Mouse (Mus musculus) MEL (cell line): ENCODE measurements around the gene Maml3. TPM values are rescaled to one million over a fixed set of nuclear protein-coding genes. Genes with fewer than 3 reads are reported as not detected.

ENCODE experiments used
- DNase-seq: peaks from one replicate; pipeline ENCODE4 v3.0.0; 2011; ENCODE audit warnings: low read depth, low spot score
- H3K27ac ChIP-seq: 2 replicates; pipeline ENCODE4 v1.5.1; 2012; ENCODE audit warnings: low read depth, mild to moderate bottlenecking, control low read depth, low read length, moderate library complexity; ENCODE audit not compliant: control insufficient read depth
- H3K27me3 ChIP-seq, 2 experiments: fragments of 150-350 bp in 1 of 2; sonication (generic) in 1 of 2; 2 replicates each; pipeline ENCODE4 v1.6.1; 2012; ENCODE audit warnings: low read length in 2 of 2, mild to moderate bottlenecking in 2 of 2, improper control_type of control experiment in 1 of 2, moderate library complexity in 1 of 2; ENCODE audit not compliant: insufficient read depth in 2 of 2, control insufficient read depth in 1 of 2
- H3K36me3 ChIP-seq, 2 experiments: 2 replicates each; pipeline ENCODE4 v1.6.1; 2012 to 2014; ENCODE audit warnings: low read length in 2 of 2, improper control_type of control experiment in 1 of 2, inconsistent platforms in 1 of 2, mild to moderate bottlenecking in 1 of 2; ENCODE audit not compliant: insufficient read depth in 2 of 2, control insufficient read depth in 1 of 2
- H3K4me1 ChIP-seq, 2 experiments: fragments of 150-350 bp in 1 of 2; sonication (generic) in 1 of 2; 2 replicates each; pipeline ENCODE4 v1.6.1; 2012; ENCODE audit warnings: low read length in 2 of 2, improper control_type of control experiment in 1 of 2, mild to moderate bottlenecking in 1 of 2; ENCODE audit not compliant: insufficient read depth in 2 of 2, control insufficient read depth in 1 of 2
- H3K4me3 ChIP-seq, 2 experiments: fragments of 150-350 bp in 1 of 2; sonication (generic) in 1 of 2; 2 replicates each; pipeline ENCODE4 v1.5.1; 2012; ENCODE audit warnings: low read depth in 2 of 2, low read length in 2 of 2, mild to moderate bottlenecking in 2 of 2, moderate library complexity in 2 of 2, control low read depth in 1 of 2, improper control_type of control experiment in 1 of 2; ENCODE audit not compliant: control insufficient read depth in 1 of 2, insufficient read depth in 1 of 2
- H3K79me2 ChIP-seq: 2 replicates; pipeline ENCODE4 v1.6.1; 2012; ENCODE audit warnings: mild to moderate bottlenecking, low read length, moderate library complexity; ENCODE audit not compliant: control insufficient read depth, poor library complexity, insufficient read depth
- H3K9ac ChIP-seq: 2 replicates; pipeline ENCODE4 v1.6.1; 2012; ENCODE audit warnings: low read depth, mild to moderate bottlenecking, control low read depth, low read length, moderate library complexity; ENCODE audit not compliant: control insufficient read depth, poor library complexity, severe bottlenecking
- H3K9me3 ChIP-seq: fragments of 150-350 bp; sonication (generic); replicated peaks from 2 replicates; pipeline ENCODE4 v1.6.1; 2012; ENCODE audit warnings: mild to moderate bottlenecking, low read length, improper control_type of control experiment, moderate library complexity; ENCODE audit not compliant: insufficient read depth
- BHLHE40 ChIP-seq: IDR thresholded peaks from 2 replicates; pipeline ENCODE4 v1.6.1; 2012; ENCODE audit warnings: low read depth, mild to moderate bottlenecking, inconsistent platforms, low read length, improper control_type of control experiment, borderline replicate concordance
- CHD1 ChIP-seq: IDR thresholded peaks from 2 replicates; pipeline ENCODE4 v1.6.1; 2012; ENCODE audit warnings: low read depth, mild to moderate bottlenecking, inconsistent platforms, low read length, improper control_type of control experiment
- CHD2 ChIP-seq: IDR thresholded peaks from 2 replicates; pipeline ENCODE4 v1.6.1; 2011; ENCODE audit warnings: low read length, improper control_type of control experiment
- CTCF ChIP-seq, 3 experiments: IDR thresholded peaks in 2 of 3; conservative IDR thresholded peaks in 1 of 3; 2 replicates each; pipeline ENCODE4 v1.5.1; 2011 to 2012; ENCODE audit warnings: low read length in 3 of 3, low read depth in 2 of 3, mild to moderate bottlenecking in 2 of 3, improper control_type of control experiment in 1 of 3, inconsistent platforms in 1 of 3, mixed read lengths in 1 of 3, moderate library complexity in 1 of 3; ENCODE audit not compliant: control insufficient read depth in 1 of 3, insufficient read depth in 1 of 3, poor library complexity in 1 of 3, severe bottlenecking in 1 of 3
- E2F4 ChIP-seq: IDR thresholded peaks from 2 replicates; pipeline ENCODE4 v1.6.1; 2011; ENCODE audit warnings: low read depth, low read length, improper control_type of control experiment, borderline replicate concordance
- GABPA ChIP-seq: IDR thresholded peaks from 2 replicates; pipeline ENCODE4 v1.6.1; 2012; ENCODE audit warnings: low read depth, mild to moderate bottlenecking, inconsistent platforms, low read length, improper control_type of control experiment, moderate library complexity
- HCFC1 ChIP-seq: IDR thresholded peaks from 2 replicates; pipeline ENCODE4 v1.6.1; 2012; ENCODE audit warnings: low read depth, mild to moderate bottlenecking, inconsistent platforms, low read length, improper control_type of control experiment, moderate library complexity
- KAT2A ChIP-seq: conservative IDR thresholded peaks from 2 replicates; pipeline ENCODE4 v1.6.1; 2012; ENCODE audit warnings: low read depth, low read length, improper control_type of control experiment, inconsistent platforms
- MAX ChIP-seq: IDR thresholded peaks from 2 replicates; pipeline ENCODE4 v1.6.1; 2011; ENCODE audit warnings: low read length, improper control_type of control experiment
- MAZ ChIP-seq: IDR thresholded peaks from 2 replicates; pipeline ENCODE4 v1.6.1; 2012; ENCODE audit warnings: low read depth, mild to moderate bottlenecking, inconsistent platforms, low read length, improper control_type of control experiment
- MXI1 ChIP-seq: IDR thresholded peaks from 2 replicates; pipeline ENCODE4 v1.6.1; 2011; ENCODE audit warnings: mild to moderate bottlenecking, low read depth, low read length, improper control_type of control experiment
- MYB ChIP-seq: IDR thresholded peaks from 2 replicates; pipeline ENCODE4 v1.6.1; 2011; ENCODE audit warnings: mild to moderate bottlenecking, low read depth, low read length, improper control_type of control experiment
- NELFE ChIP-seq: IDR thresholded peaks from 2 replicates; pipeline ENCODE4 v1.6.1; 2011; ENCODE audit warnings: low read depth, low read length, improper control_type of control experiment
- NRF1 ChIP-seq: IDR thresholded peaks from 2 replicates; pipeline ENCODE4 v1.6.1; 2014; ENCODE audit warnings: low read depth, mild to moderate bottlenecking, inconsistent platforms, low read length, improper control_type of control experiment, moderate library complexity; ENCODE audit not compliant: poor library complexity, insufficient read depth, severe bottlenecking
- POLR2A ChIP-seq, 2 experiments: IDR thresholded peaks; 2 replicates each; pipeline ENCODE4 v1.6.1; 2011 to 2012; ENCODE audit warnings: low read length in 2 of 2, mild to moderate bottlenecking in 2 of 2, control low read depth in 1 of 2, improper control_type of control experiment in 1 of 2, low read depth in 1 of 2, moderate library complexity in 1 of 2; ENCODE audit not compliant: control insufficient read depth in 1 of 2, insufficient read depth in 1 of 2, poor library complexity in 1 of 2
- RAD21 ChIP-seq: IDR thresholded peaks from 2 replicates; pipeline ENCODE4 v1.6.1; 2011; ENCODE audit warnings: mild to moderate bottlenecking, low read depth, low read length, improper control_type of control experiment
- RCOR1 ChIP-seq: IDR thresholded peaks from 2 replicates; pipeline ENCODE4 v1.6.1; 2012; ENCODE audit warnings: low read depth, mild to moderate bottlenecking, inconsistent platforms, low read length, improper control_type of control experiment
- SIN3A ChIP-seq: IDR thresholded peaks from 2 replicates; pipeline ENCODE4 v1.6.1; 2012; ENCODE audit warnings: low read length, improper control_type of control experiment, inconsistent platforms
- SMC3 ChIP-seq: IDR thresholded peaks from 2 replicates; pipeline ENCODE4 v1.6.1; 2011; ENCODE audit warnings: low read depth, low read length, improper control_type of control experiment
- TBP ChIP-seq: IDR thresholded peaks from 2 replicates; pipeline ENCODE4 v1.8.0; 2011; ENCODE audit warnings: low read depth, low read length, improper control_type of control experiment
- UBTF ChIP-seq: IDR thresholded peaks from 2 replicates; pipeline ENCODE4 v1.6.1; 2012; ENCODE audit warnings: low read depth, mild to moderate bottlenecking, inconsistent platforms, low read length, improper control_type of control experiment, moderate library complexity, borderline replicate concordance; ENCODE audit not compliant: insufficient read depth
- ZC3H11A ChIP-seq: IDR thresholded peaks from 2 replicates; pipeline ENCODE4 v1.6.1; 2012; ENCODE audit warnings: low read depth, mild to moderate bottlenecking, inconsistent platforms, low read length, improper control_type of control experiment
- ZMIZ1 ChIP-seq: IDR thresholded peaks from 2 replicates; pipeline ENCODE4 v1.6.1; 2012; ENCODE audit warnings: low read depth, mild to moderate bottlenecking, inconsistent platforms, low read length, improper control_type of control experiment, moderate library complexity
- ZNF384 ChIP-seq: IDR thresholded peaks from 2 replicates; pipeline ENCODE4 v1.6.1; 2012; ENCODE audit warnings: low read depth, mild to moderate bottlenecking, inconsistent platforms, low read length, improper control_type of control experiment
- polyA plus RNA-seq, 2 experiments: library from polyadenylated mRNA; stranded (reverse) in 1 of 2; unstranded in 1 of 2; fragments of >175 nt in 1 of 2; fragments of >200 nt in 1 of 2; gene quantifications; 2 replicates each; pipeline versions ENCODE4 v1.2.1 to v1.2.4; 2012; ENCODE audit warnings: low replicate concordance in 2 of 2, low read depth in 1 of 2; ENCODE audit not compliant: insufficient read length in 2 of 2, insufficient read depth in 1 of 2, missing spikeins in 1 of 2
- total RNA-seq: library from RNA; depleted of rRNA; stranded (reverse); fragments of 300-350 nt; gene quantifications from 2 replicates; pipeline ENCODE4 v1.2.3, GENCODE M21; 2012

Maml3 gene
- total and polyA plus RNA-seq, 3 experiments, result 2.0 to 4.1 TPM; not detected in 1

DNA sequence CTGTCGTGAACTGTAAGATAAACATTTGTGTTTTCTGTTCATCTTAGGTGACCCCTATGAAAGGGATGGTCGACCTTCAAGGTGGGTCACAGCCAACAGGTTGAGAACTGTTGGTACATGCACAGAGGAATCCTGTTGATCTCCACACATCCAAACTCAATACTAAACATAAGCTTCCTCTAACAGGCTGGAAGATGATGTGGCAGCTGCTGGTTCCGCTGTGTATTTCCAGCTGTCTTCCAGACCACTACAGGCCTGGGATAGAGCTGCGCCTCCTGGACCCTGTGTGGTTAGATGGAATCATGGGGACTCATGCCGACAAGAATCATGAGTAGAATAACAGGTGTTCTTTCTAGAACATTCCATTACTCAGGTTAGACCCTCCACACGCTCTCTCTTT, 101.2 kb downstream of the Maml3 start:
- Histone ChIP-seq H3K9me3 (no peaks in the 10 kb centered on the region), H3K9ac (no peak overlapping the region), H3K4me3 (no peak overlapping the region), H3K36me3 (peaks cover 0 to 20% of the 10 kb centered on the region in 2 experiments; a peak in 2 of 4 replicates), H3K79me2 (no peaks in the 10 kb centered on the region)
- no peak for DNase-seq
- TF ChIP-seq KAT2A (no peak), POLR2A (IDR thresholded peaks at IDR 0.05; ENCODE audit: control insufficient read depth in 1 of 2, insufficient read depth in 1 of 2, low read depth in 1 of 2, low read length in 2 of 2, poor library complexity in 1 of 2) (no peak), ZC3H11A (no peak), MAX (no peak), ZNF384 (no peak), MYB (no peak), ZMIZ1 (no peak), RAD21 (no peak), CTCF (IDR thresholded peaks at IDR 0.05 in 2 of 3, conservative IDR thresholded peaks at IDR 0.05 in 1 of 3; ENCODE audit: control insufficient read depth in 1 of 3, insufficient read depth in 1 of 3, low read depth in 2 of 3, low read length in 3 of 3, poor library complexity in 1 of 3, severe bottlenecking in 1 of 3) (no peak), SIN3A (no peak), MAZ (no peak), UBTF (no peak), E2F4 (no peak)
- TF ChIP-seq, all 39 proteins: peak for 0
- Histone ChIP-seq H3K27ac (no peak overlapping the region), H3K4me1 (peaks cover 7 to 28% of the 10 kb centered on the region in 2 experiments), H3K27me3 (no peaks in the 10 kb centered on the region)

- TF ChIP-seq TBP (no peak), HCFC1 (no peak), CHD1 (no peak), GABPA (no peak), ZC3H11A (no peak), POLR2A (IDR thresholded peaks at IDR 0.05; ENCODE audit: control insufficient read depth in 1 of 2, insufficient read depth in 1 of 2, low read depth in 1 of 2, low read length in 2 of 2, poor library complexity in 1 of 2) (no peak), BHLHE40 (no peak), SMC3 (no peak), RCOR1 (no peak), MXI1 (no peak), NRF1 (no peak), CHD2 (no peak), UBTF (no peak), ZMIZ1 (no peak), NELFE (no peak)
- TF ChIP-seq, all 39 proteins: peak for 0
Measured at GRCm38 (mm10) chr3:52001518-52001895, 103.4 kb downstream of the Maml3 start.

More at GRCm38 (mm10) chr3:52001518-52001895, 103.4 kb downstream of the Maml3 start:
- no peaks in the 10 kb centered on the region for H3K79me2 ChIP-seq
- no peak for DNase-seq
- no peak overlapping the region for H3K27ac ChIP-seq
- no peaks in the 10 kb centered on the region for H3K27me3 ChIP-seq
- no peak overlapping the region for H3K9ac ChIP-seq
- H3K4me3 ChIP-seq, result no peak overlapping the region
- H3K4me1 ChIP-seq, result peaks cover 6 to 34% of the 10 kb centered on the region in 2 experiments
- H3K36me3 ChIP-seq, result peaks cover 0 to 21% of the 10 kb centered on the region in 2 experiments; a peak in 2 of 4 replicates
- no peaks in the 10 kb centered on the region for H3K9me3 ChIP-seq
